Mouse (Mus musculus): Measurements from ENCODE around the gene Kctd21.

DNA sequence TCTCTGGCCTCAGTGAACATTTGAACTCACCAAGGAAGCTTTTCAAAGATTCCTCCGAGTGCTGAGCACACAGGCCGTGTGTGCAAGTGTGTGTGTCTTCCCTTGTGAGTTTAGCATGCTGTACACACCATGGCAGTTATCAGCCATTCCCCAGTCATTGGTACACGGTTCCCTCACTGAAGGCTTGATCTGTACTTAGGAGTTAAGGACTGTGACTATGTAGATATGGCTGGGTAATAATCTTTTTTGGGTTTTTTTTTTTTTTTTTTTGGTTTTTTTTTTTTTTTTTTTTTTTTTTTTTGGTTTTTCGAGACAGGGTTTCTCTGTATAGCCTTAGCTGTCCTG lies 14.7 kb downstream of the Kctd21 start:
- TF ChIP-seq POLR2A (IDR thresholded peaks at IDR 0.05; ENCODE audit: low read depth, low read length) (no peak), CTCF (IDR thresholded peaks at IDR 0.05; ENCODE audit: extremely low read depth, insufficient read length, insufficient replicate concordance, low read depth, low read length) (no peak)

Data from small intestine, adult 2 months (tissue).